Mouse (Mus musculus): ENCODE data around the gene 0610010F05Rik.

DNA sequence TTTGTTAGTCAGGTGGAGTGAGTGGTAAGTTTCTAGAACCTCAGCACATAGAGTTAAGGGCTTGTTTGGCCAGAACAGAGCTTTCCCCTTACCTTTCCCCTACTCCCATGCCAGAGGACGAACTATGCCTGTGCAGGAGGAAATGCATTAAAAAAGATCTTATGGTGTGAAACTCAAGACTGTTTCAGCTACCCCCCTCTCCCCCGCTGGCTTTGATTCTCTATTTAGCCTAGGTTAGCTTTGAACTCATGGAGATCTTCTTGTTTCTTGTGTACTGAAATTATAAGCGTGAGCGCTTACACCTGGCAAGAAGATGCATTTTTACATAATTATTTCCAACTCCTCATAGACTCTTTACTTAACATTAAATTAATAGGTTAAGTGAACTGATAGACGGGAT is 33.1 kb upstream of the 0610010F05Rik start:
- TF ChIP-seq POLR2A (IDR thresholded peaks at IDR 0.05; ENCODE audit: control insufficient read depth, low read depth, low read length) (no peak), CTCF (IDR thresholded peaks at IDR 0.05; ENCODE audit: control insufficient read depth, insufficient read depth, insufficient replicate concordance, low read depth, low read length) (no peak)

Measured in testis, adult 2 months (tissue).